Mouse (Mus musculus) Patski (cell line): ENCODE measurements around the gene Ccr10. TPM values are rescaled to one million over a fixed set of nuclear protein-coding genes. Genes with fewer than 3 reads are reported as not detected.

Experiments
- ATAC-seq: fragments of 100-300 bp; one replicate; pipeline ENCODE4 v1.8.0; 2021
- CTCF ChIA-PET: fragments of 350-600 bp; sonication (Branson Sonifier 250); formaldehyde crosslinking; loops from one replicate; lab custom pipeline; 2022; ENCODE audit warnings: inconsistent platforms; lab: Charles Lee
- POLR2A ChIA-PET: fragments of 350-600 bp; sonication (Branson Sonifier 250); formaldehyde crosslinking; loops from one replicate; lab custom pipeline; 2022; ENCODE audit warnings: antibody characterized with exemption, inconsistent platforms; lab: Charles Lee
- DNase-seq: peaks from one replicate; pipeline ENCODE4 v3.0.0-alpha.2; 2011; ENCODE audit warnings: low read depth, low spot score
- H3K27me3 ChIP-seq: fragments of 371-371 bp; one replicate; pipeline ENCODE4 v1.5.1; 2021
- CTCF ChIP-seq: fragments of 100-300 bp; IDR thresholded peaks from one replicate; pipeline ENCODE4 v1.5.1; 2021
- in situ Hi-C: fragments of 300-500 bp; cut with MboI; formaldehyde crosslinking; loops from 3 replicates; pipeline ENCODE4 v1.11.1; 2018; ENCODE audit warnings: low pct_unique_long_range_greater_than_20kb, mixed read lengths
- polyA plus RNA-seq: library from polyadenylated mRNA; unstranded; gene quantifications from one replicate; pipeline ENCODE4 v1.2.3, GENCODE M21; 2021

The Ccr10 gene
- polyA plus RNA-seq, 1 experiment from 2014 or later = 0.95 TPM

DNA sequence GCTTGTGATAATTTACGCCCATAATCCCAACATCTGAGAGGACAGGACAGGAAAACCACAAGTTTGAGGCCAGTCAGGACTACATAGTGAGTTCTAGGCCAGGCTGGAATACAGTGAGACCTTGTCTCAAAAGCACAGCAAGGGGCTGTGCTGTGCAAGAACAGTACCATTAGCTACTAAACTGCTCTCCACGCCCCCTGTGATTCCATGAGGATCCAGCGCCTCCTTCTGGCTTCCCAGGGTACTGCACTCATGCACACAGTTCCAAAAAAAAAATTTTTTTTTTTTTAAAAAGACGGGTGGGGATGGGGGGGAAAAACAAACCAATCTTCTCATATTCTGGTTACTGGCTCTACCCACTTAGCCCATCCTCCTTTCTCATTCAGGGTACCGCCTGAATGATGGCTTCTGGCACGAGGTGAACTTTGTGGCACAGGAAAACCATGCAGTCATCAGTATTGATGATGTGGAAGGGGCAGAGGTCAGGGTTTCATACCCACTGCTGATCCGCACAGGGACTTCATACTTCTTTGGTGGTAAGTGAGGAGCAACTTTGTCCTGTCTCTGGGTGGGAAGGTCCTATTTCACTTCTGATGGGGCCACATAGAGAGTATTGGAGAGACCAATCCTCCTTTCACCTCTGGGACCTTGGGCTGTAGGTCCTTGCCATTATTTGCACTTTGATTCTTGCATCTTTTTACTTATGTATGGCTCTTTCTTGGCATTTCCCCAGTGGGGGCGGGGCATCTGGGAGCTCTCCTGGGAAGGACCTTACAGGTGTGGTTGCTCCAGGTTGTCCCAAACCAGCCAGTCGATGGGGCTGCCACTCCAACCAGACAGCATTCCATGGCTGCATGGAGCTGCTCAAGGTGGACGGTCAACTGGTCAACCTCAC is 5.8 kb upstream of the Ccr10 start:
- ATAC-seq = no peak
- POLR2A ChIA-PET = interaction anchor here (1.0 kb wide), 1 partner anchor 51 kb away, joined by 3 read pairs; no protein-coding TSS in a partner anchor
- in situ Hi-C loops = no loop called here
- CTCF ChIA-PET = interaction anchor here (0.7 to 1.8 kb wide), 5 partner anchors 9 to 85 kb away, joined by 3 to 6 read pairs (median 3); partner anchors contain the start of gene Psmc3ip
- no peak for DNase-seq
- H3K27me3 ChIP-seq = no peaks in the 10 kb centered on the region
- TF ChIP-seq CTCF = no peak

DNA sequence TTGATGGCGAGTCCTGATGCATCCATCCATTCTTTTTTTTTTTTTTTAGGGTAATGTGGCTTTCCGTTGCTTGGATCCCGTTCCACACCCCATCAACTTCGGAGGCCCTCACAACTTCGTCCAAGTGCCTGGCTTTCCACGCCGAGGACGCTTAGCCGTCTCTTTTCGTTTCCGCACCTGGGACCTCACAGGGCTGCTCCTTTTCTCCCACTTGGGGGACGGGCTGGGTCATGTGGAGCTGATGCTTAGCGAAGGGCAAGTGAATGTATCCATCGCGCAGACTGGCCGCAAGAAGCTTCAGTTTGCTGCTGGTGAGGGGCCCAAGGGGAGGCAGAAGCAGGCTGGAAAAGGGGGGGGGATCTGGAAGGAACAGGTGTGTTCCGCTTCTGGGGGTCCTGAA is 5.0 kb upstream of the Ccr10 start:
- DNase-seq (no peak), ATAC-seq (no peak)
- ChIA-PET POLR2A (interaction anchor here (1.0 kb wide), 1 partner anchor 50 kb away, joined by 3 read pairs; no protein-coding TSS in a partner anchor), CTCF (interaction anchor here (0.8 to 1.8 kb wide), 4 partner anchors 11 to 111 kb away, joined by 3 to 6 read pairs (median 4); partner anchors contain the start of genes Naglu and Psmc3ip)
- in situ Hi-C loops = no loop called here
- no peak for TF ChIP-seq CTCF
- no peaks in the 10 kb centered on the region for H3K27me3 ChIP-seq

DNA sequence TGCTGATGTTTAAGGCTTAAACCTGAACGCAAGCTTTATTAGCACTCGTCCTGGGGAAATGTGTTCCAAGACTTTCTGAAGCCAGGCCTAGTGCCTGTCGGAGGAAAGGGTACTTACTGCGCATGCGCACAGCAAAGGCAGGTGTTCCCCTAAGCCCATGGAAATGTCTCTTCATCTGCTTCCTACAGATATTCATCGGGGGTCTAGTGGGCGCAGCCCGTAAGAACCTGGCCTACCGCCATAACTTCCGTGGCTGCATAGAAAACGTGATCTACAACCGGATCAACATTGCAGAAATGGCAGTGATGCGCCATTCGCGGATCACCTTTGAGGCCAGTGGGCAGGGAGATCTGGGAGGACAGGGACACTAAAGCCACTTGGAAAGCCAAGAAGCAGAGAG is 4.1 kb upstream of the Ccr10 start:
- ChIA-PET POLR2A (no interaction called here), CTCF (interaction anchor here (1.8 kb wide), 1 partner anchor 12 kb away, joined by 4 read pairs; no protein-coding TSS in a partner anchor)
- in situ Hi-C loops = loop anchor here (10.0 kb wide), 1 partner anchor 205 kb away; the partner anchor contains the start of gene Cavin1
- H3K27me3 ChIP-seq = no peaks in the 10 kb centered on the region
- no peak for DNase-seq
- no peak for TF ChIP-seq CTCF
- no peak for ATAC-seq

DNA sequence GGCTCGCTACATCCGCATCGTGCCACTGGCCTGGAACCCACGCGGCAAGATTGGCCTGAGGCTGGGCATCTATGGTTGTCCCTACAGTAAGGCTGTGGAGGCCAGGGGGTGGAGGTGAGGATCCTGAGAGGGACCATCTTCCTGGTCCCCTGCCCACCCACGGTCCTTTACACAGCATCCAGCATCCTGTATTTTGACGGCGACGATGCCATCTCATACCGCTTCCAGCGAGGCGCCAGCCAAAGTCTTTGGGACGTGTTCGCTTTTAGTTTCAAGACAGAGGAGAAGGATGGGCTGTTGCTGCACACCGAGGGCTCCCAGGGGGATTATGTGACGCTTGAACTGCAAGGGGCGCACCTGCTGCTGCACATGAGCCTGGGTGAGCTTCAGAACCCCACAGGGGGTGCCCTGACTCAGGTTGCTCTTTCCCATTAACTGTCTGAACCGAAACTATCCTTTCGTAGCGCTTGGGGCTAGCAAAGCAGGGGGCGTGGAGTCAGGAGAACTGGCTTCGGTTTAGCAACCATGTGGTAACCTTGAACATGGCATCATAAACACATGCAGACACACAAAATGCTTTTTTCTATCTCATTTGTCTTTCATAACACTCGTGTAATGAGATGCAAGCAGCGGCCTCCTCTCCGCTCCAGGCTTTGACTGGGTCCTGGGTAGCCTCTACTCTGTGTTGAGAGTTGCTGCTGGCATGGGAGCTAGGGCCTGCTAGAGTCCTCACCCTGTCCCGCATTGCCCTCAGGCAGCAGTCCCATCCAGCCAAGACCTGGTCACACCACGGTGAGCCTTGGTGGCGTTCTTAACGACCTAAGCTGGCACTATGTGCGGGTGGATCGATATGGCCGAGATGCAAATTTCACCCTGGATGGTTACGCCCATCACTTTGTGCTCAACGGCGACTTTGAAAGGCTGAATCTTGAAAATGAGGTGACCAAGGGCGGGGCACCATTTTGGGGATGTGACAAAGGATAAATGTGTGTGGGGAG is 3.1 kb upstream of the Ccr10 start:
- ATAC-seq (no peak), DNase-seq (no peak)
- ChIA-PET POLR2A (interaction anchor here (1.1 to 2.8 kb wide), 2 partner anchors 13 to 83 kb away, joined by 7 to 10 read pairs; partner anchors contain the start of gene Psmc3ip), CTCF (interaction anchor here (1.2 to 3.2 kb wide), 5 partner anchors 9 to 91 kb away, joined by 3 to 13 read pairs (median 11); partner anchors contain the start of genes Mlx and Psmc3ip)
- in situ Hi-C loops = loop anchor here (10.0 kb wide), 1 partner anchor 204 kb away; the partner anchor contains the start of gene Cavin1
- H3K27me3 ChIP-seq = no peaks in the 10 kb centered on the region
- no peak for TF ChIP-seq CTCF

DNA sequence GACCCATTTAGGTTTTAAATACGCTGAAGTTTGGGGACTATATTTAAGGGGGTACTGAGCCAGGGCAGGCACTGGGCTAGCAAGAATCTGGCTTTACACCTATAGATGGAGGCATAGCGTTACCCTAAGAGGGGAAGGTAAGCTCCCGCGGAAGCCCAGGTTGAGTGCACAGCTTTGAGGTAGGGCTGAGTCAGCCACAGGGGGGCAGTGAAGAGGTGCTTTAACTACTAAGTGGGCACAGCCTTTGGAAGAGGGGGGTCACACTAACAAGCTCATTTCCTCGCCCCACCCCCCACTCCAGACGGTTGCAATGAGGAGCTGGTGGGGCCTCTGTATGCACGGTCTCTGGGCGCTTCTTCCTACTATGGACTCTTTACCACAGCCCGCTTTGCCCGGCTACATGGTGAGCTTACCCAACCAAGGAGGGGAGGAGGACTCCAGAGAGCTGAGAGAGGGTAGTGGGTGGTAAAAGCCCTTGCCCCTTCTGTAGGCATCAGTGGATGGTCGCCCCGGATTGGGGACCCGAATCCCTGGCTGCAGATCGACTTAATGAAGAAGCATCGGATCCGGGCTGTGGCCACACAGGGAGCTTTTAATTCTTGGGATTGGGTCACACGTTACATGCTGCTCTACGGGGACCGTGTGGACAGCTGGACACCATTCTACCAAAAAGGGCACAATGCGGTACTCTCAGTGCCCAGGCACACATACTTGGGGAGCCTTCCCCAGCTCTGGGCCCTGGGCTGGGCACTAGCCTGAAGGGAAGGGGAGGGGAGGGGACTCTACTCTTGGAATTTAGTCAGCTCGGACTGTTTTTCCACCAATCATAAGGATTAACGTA is 1.9 kb upstream of the Ccr10 start:
- DNase-seq = no peak
- ChIA-PET POLR2A (interaction anchor here (1.1 to 2.8 kb wide), 3 partner anchors 10 to 82 kb away, joined by 4 to 10 read pairs (median 7); partner anchors contain the start of gene Psmc3ip), CTCF (interaction anchor here (0.6 to 3.2 kb wide), 15 partner anchors 10 to 194 kb away, joined by 3 to 13 read pairs (median 4); partner anchors contain the start of genes Becn1, Mlx, Naglu and Psmc3ip)
- in situ Hi-C loops = loop anchor here (10.0 kb wide), 1 partner anchor 202 kb away; the partner anchor contains the start of gene Cavin1
- no peak for ATAC-seq
- TF ChIP-seq CTCF = no peak
- H3K27me3 ChIP-seq = no peaks in the 10 kb centered on the region

DNA sequence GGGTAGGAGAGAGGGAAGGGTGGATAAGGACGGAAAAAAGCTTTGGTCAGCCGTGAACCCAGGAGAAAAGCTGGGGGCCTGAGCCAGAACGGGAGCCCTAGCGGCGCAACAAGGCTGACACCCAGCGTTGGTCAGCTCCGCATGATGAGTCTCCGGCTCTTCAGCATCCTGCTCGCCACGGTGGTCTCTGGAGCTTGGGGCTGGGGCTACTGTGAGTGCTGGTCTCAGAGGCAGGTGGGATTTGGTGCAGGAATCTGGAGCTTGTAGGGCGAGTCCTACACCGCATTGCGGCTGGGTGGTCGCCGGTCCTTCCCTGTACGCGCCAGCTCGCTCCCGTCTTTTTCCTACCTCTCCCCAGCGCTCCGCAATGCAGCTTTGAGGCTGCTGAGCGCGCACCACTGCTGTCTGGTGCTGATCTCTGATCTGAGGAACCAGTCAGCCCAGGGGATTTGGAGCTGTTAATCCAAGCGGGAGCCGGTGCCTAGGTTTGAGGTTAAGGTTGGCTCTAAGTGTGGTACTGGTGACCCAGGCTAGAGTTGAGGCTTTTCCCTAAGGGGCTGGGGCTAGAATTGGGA is 961 bp upstream of the Ccr10 start:
- in situ Hi-C loops = loop anchor here (10.0 kb wide), 1 partner anchor 201 kb away; the partner anchor contains the start of gene Cavin1
- DNase-seq (no peak), ATAC-seq (no peak)
- ChIA-PET POLR2A (interaction anchor here (0.6 to 2.8 kb wide), 3 partner anchors 11 to 82 kb away, joined by 3 to 10 read pairs (median 4); partner anchors contain the start of gene Psmc3ip), CTCF (interaction anchor here (0.6 to 3.2 kb wide), 16 partner anchors 11 to 193 kb away, joined by 3 to 13 read pairs (median 4); partner anchors contain the start of genes Becn1, Naglu, Psmc3ip and Retreg3)
- H3K27me3 ChIP-seq = no peaks in the 10 kb centered on the region
- TF ChIP-seq CTCF = no peak

DNA sequence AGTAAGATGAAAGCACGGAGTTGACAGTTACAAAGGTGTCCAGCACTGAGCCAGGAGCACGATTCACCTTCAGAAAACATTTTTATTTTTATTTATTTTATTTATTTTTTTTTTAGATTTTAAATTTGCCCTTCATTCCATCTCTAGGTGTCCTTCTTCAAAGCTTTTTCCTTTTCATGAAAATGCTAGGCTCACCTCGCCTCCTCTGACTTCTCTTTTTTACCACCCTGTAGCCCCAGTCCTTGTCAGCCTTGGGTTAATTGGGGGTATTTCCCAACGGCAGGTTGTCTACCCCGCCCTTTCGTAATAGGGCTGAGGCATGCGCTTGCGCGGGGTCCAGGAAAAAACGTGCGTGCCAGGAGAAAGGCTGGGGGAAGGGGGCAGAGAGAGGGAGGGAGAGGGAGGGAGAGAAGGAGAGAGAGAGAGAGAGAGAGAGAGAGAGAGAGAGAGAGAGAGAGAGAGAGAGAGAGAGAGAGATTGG is 433 bp upstream of the Ccr10 start:
- TF ChIP-seq CTCF = no peak
- ATAC-seq = no peak
- ChIA-PET POLR2A (interaction anchor here (0.6 to 2.8 kb wide), 2 partner anchors 80 to 81 kb away, joined by 3 to 10 read pairs; partner anchors contain the start of gene Psmc3ip), CTCF (interaction anchor here (0.9 to 3.2 kb wide), 11 partner anchors 12 to 116 kb away, joined by 3 to 13 read pairs (median 4); partner anchors contain the start of genes Naglu, Psmc3ip, Retreg3 and Tubg1)
- DNase-seq = no peak
- no peaks in the 10 kb centered on the region for H3K27me3 ChIP-seq
- in situ Hi-C loops = loop anchor here (10.0 kb wide), 1 partner anchor 201 kb away; the partner anchor contains the start of gene Cavin1

DNA sequence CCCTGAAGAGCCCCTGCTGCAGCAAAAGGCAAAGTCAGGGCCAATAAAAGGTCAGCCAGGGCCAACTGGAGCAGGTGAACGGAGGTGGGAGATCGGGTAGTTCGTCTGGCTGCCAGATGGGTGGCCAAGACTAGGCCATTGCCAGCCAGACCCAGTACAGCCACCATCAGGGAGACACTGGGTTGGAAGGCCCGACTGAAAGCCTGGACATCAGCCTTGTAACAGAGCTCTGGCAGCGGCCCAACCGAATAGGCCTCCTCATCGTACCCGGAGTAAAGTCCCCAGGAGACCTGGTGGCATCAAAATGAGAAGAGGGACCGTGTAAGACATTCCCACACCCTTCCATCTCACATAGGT is 876 bp downstream of the Ccr10 start:
- in situ Hi-C loops = loop anchor here (5.0 to 10.0 kb wide), 2 partner anchors 92 to 200 kb away; partner anchors contain the start of genes Cavin1 and Coasy
- no peak for TF ChIP-seq CTCF
- ATAC-seq = no peak
- H3K27me3 ChIP-seq = no peaks in the 10 kb centered on the region
- DNase-seq = no peak
- CTCF ChIA-PET = interaction anchor here (1.0 to 1.7 kb wide), 5 partner anchors 10 to 80 kb away, joined by 3 to 5 read pairs (median 3); partner anchors contain the start of genes Retreg3 and Tubg1
- POLR2A ChIA-PET = interaction anchor here (2.7 kb wide), 1 partner anchor 105 kb away, joined by 8 read pairs; the partner anchor contains the start of gene Naglu
